Mouse (Mus musculus): Measurements from ENCODE around the gene Scamp5.

Scamp5 gene

GRCm38 (mm10) chr9:57467896-57468549 lies at the start of gene Scamp5:
Scamp5 (minus strand) TSS chr9:57468060.
- in situ Hi-C loops (cut with MseI, MboI), result no loop called here

DNA sequence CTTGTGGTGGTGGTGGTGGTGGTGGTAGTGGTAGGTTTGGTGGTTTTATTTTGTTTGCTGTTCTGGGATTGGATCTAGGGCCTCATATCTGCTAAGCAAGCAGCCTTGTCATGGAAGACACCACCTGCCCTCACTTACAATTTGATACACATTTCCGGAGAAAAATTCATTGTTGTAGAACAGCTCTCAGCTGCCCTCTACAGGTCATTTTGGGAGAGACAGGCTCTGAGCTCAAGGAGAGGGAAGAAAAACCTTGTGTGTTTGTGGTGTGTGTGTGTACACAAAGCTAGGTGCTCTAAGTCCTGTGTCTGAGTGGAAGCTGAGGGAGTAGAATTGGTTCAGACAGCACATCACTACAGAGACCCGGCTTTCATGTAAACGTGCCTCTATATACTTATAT lies 49.3 kb upstream of the Scamp5 start:
- in situ Hi-C loops (cut with MseI, MboI), result no loop called here

DNA sequence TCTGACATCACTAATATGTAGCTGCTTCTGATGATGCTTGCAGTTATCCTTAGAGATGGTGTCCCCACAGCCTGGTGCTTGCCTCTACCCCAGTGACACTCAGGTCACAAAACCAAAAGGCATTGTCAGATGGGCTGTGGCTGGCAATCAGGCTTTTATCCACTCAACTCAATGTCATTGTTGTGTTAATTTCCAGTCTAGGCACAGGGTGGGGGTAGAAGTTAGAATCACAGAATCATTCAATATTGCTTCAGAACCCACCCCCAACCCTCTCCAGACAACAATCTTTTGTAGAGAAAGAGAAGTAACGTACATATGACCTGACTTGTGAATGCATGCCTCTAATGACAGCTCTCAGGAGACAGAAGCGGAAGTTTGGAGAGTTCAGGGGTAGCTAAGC lies 42.7 kb upstream of the Scamp5 start:
- in situ Hi-C loops (cut with MseI, MboI), result no loop called here

DNA sequence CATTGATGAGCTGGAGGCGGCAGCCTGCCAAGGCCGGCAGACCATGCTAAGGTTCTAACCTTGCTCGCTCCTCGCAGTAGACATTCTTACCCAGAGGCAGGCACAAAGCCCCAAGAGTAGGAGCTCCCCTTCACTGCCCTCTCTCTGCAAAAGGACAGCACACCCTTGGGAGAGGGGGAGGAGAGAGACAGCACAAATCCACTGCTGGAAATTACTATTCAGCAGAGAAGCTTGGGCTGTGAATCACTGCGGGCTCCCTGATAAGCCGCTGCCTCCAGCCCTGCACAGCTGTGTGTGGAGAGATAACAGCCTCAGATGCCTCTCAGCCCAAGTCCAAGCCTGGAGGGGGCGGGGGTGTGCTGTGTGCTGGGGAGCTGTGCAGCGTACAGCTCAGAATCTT lies 37.8 kb upstream of the Scamp5 start:
- in situ Hi-C loops (cut with MseI, MboI), result no loop called here

GRCm38 (mm10) chr9:57504891-57505290 lies 37.0 kb upstream of the Scamp5 start:
- in situ Hi-C loops (cut with MseI, MboI), result no loop called here

DNA sequence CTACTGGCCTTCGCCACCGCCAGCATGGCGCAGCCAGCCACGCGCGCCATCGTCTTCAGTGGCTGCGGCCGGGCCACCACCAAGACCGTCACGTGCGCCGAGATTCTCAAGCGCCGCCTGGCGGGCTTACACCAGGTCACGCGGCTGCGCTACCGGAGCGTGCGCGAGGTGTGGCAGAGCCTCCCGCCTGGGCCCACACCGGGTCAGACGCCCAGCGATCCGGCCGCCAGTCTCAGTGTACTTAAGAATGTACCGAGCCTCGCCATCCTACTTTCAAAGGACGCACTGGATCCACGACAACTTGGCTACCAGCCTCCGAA lies 36.5 kb upstream of the Scamp5 start:
- in situ Hi-C loops (cut with MseI, MboI), result no loop called here

GRCm38 (mm10) chr9:57503622-57504380 lies 35.9 kb upstream of the Scamp5 start, which contains the start of gene Rpp25:
Rpp25 (plus strand) TSS chr9:57504026.
- in situ Hi-C loops (cut with MseI, MboI), result no loop called here

DNA sequence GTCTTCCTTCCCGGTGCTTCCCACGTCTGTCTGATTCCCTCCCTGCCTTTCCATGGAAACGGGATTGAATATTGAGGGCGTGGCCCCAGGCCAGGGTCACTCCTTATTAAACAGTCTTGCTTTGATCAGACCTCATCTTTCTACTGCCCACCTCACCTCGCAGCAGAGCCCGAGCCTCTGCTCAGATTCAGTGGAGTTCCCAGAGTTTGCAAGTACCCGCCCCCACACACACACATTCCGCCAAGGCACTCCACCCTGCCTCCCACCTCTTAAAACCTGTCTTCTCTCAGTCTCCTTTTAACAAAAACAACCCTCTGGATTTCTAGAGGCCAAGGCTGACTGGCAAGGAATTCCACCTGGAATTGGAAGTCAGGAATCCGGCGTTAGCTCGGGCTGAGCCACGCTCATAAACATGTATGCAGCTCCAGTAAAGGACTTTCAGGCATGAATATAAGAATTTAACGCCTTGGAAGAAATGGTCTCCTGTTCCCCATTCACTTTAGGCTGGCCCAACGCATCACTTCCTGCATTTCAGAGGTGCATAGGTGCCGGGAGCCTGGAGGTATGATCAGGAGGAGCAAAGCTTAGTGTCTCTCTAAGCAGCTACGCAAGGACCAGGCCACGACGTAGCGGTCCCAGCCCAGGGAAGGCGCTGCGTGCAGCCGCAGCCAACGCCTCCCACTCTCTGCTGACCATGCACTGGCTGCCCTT lies 35.2 kb upstream of the Scamp5 start:
- in situ Hi-C loops (cut with MseI, MboI), result no loop called here

DNA sequence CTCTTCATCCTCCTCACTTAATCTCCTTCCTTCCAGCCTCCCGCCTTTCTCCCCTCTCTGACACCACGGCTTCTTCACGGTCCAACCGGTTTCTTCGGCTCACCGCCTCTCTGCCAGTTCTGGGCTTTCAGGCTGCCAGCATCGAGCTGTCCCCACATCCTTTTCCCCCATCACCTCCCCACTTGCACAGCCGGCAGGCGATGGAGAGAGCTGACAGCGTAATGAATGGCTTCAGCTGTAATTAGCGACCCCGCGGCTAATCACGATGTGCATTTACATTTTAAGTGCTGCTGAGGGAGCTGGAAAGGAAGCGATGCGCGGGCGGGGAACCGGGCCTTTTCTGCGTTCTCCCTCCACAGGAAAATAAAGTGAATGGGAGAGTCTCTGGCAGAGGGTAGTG lies 34.0 kb upstream of the Scamp5 start:
- in situ Hi-C loops (cut with MseI, MboI), result no loop called here

DNA sequence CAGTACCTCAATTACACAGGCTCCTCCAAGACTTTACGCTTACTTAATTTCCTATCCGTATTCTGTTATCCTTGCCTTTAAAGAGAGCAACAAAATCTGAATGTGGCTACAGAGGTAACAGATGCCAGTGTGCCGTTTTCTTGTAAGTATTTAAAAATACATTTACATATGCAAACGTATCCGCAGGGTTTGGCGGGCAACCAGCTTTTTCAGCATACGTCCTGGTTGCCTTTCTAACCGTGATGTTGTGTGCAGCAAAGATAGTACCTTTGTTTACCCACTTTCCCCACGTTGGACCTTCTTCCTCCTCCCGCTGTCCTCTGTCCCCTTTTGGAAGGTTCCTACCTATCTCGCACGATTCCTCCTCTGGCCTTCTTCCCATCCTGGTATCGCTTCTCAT lies 33.6 kb upstream of the Scamp5 start:
- in situ Hi-C loops (cut with MseI, MboI), result no loop called here

DNA sequence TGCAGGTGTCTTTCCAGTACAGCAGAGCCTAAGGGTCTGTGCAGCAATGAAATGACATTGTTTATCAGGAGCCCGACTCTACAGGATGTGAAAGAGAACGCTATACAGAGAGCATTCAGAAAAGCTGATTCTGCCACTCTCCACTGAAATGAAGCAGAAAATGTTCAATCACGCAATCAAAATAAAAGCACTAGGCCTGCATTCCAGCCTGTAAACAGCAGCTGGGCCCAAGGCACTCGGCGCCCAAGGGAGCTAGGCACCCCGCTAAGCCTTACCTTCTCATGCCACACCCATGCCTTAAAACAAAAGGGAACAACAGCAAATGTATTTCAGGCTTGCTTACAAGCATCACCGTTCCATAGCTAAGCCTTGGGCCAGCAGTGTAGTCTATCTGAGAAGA lies 30.7 kb upstream of the Scamp5 start:
- in situ Hi-C loops (cut with MseI, MboI), result no loop called here

DNA sequence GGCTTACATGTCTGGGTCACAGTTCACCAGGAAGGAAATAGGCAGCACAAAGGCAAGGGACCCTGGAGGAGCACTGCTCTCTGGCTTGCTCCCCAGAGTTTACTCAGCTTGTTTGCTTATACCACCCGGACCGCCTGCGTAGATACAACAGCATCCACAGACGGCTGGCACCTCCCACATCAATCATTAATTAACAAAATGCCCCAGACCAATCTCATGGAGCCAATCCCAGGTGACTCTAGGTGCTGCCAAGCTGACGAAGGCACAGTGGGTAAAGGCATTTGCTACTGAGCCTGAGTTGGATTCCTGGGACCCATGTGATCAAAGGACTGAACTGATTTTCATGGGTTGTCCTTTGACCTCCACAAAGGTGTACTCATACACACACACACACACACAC lies 29.4 kb upstream of the Scamp5 start:
- in situ Hi-C loops (cut with MseI, MboI), result no loop called here

DNA sequence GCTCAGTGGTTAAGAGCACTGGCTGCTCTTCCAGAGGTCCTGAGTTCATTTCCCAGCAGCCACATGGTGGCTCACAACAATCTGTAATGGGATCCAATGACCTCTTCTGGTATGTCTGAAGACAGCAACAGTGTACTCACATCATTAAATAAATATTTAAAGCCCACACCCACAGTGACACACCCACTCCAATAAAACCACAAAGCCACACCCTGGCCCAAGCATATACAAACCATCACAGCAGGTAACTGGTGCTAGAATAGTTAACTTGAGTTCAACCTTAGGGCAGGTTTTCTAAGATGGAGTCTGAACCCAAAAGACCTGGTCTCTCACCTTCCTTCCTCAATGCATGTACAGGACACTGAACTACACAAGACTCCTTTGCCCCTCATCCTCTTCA lies 27.1 kb upstream of the Scamp5 start:
- in situ Hi-C loops (cut with MseI, MboI), result no loop called here

DNA sequence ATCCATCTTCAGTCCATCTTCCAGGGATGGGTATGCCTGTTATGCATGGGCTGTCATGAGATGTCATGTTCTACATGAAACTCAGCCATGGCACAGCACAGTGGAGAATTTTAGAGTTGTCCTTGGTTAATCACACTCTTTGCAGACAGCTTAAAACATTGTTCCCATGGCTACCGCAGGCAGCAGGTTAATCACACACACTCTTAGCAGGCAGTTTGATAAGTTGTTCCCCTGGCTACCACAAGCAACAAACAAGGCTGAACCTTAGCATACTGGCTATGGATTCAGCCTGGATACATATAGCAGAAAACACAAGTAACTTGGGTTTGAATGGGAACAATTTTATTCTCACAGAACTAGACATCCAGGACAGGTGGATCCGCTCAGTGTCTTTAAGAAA lies 25.7 kb upstream of the Scamp5 start:
- in situ Hi-C loops (cut with MseI, MboI), result no loop called here

- in situ Hi-C loops (cut with MseI, MboI), result no loop called here
Observed at GRCm38 (mm10) chr9:57487807-57488206, 19.9 kb upstream of the Scamp5 start.

DNA sequence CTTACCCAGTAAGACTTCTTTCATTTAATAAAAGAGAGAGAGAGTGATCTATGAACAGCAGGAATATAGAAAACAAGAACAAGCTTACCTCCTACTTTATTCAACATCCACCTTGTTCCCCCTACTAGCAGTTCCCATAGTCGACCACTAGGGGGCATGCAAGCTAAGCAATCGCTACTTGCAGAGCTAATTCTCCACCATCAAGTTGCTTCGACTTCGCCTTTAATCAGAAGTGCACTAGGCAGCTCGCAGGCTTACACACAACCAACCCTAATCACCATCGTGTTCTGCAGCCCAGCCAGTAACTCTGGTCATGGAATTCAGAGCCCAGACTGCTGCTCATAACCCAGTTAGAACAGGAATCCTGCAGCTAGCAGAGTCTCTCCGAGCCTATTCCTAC lies 17.9 kb upstream of the Scamp5 start:
- in situ Hi-C loops (cut with MseI, MboI), result no loop called here

GRCm38 (mm10) chr9:57468914-57469313 lies 1.1 kb upstream of the Scamp5 start:
- in situ Hi-C loops (cut with MseI, MboI), result no loop called here

DNA sequence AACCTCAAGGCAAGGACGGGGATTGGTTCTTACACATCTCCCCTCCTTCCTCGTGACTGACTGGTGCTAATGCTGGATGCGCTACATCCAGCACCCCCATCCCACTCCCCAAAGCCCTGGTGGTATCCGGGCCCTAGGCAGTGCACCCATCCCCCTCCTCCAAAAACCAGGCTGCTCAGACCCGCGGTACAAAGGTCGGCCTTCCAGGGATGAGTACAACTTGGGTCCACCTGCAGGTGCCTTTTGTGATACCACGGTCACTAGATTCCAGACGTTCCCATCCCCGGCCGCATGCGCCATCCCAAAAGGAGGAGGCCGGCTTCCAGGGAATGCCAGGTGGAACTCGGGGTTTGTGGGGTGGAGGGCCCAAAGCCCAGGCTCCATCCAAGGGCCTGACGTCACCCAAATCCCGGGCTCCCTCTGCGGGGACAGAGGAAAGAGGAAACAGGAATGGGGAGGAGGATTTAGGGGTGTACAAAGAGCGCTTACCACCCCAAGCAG lies 539 bp downstream of the Scamp5 start:
- in situ Hi-C loops (cut with MseI, MboI), result no loop called here

DNA sequence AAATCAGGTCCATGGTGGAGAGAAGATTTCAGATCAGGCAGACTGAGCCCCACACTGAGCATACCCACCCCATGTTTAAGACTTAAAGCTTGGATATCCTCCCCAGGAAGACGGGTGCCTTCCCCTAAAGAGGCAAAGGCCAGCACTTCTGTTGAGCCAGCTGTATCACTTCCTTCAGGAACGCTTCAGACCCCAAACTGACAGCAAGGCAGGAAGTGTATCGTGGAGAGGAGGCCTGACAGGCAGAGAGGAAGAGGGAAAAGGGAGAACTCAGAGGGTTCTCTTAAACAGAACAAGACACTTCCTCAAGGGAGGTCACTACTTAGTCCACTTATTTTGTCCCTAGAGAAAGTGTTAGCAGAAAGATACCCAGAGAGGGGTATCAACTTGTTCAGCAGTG lies 1.8 kb downstream of the Scamp5 start:
- in situ Hi-C loops (cut with MseI, MboI), result no loop called here

GRCm38 (mm10) chr9:57462866-57463265 lies 5.0 kb downstream of the Scamp5 start:
- in situ Hi-C loops (cut with MseI, MboI), result no loop called here

DNA sequence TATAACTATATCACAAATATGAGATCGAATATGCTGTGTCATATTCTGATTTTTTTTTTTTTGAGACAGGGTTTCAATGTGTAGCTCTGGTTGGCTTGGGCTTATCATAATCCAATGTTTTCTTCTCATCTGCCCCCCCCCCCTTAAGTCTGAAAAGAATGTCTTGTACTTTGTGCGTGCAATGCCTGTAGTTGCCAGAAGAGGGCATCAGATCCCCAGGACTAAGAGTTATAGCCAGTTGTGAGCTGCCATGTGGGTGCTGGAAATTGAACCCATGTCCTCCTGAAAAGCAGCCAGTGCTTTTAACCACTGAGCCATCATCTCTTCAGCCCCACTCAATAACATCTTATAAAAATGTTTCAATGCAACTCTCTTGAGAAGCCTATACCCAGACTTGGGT lies 8.2 kb downstream of the Scamp5 start:
- in situ Hi-C loops (cut with MseI, MboI), result no loop called here

- in situ Hi-C loops (cut with MseI, MboI), result no loop called here
Observed at GRCm38 (mm10) chr9:57453516-57453915, 14.3 kb downstream of the Scamp5 start.
